Mouse (Mus musculus) spleen, postnatal 4 days (tissue): ENCODE measurements around the gene Nat14.
"Not testable (repeated sequence)": the region's sequence is repeated elsewhere in the genome, so short reads cannot be mapped to it uniquely, and the experiment has no call there.

Experiments
- DNase-seq, 2 experiments: peaks; one replicate each; pipeline ENCODE4 v3.0.0; 2022; ENCODE audit warnings: low spot score in 2 of 2

Gene Nat14

GRCm38 (mm10) chr7:4921824-4922482 lies at the start of gene Nat14:
Gene Nat14 (plus strand): TSS chr7:4922028.
- no peak for DNase-seq

DNA sequence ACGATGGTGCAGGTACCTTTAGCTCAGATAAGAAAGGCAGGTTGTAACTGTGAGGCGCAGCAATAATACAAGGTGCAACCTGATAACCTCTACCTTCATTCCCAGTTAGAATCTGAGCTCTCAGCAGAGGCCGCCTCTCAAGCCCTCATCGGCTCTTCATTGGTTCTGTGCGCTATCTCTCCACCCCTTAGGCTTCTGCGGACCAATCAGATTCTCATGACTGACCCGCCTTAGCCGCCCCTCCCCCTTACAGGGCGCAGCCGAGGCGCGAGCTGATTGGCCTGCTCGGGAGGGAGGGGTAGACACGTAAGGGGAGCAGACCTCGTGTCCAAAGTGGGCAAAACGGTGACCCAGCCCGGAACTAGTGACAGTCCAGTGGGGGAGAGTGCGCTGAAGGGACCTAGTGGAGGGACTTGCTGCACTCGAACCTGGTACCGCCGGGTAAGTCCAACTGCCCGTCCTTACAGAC lies 45.0 kb upstream of the Nat14 start, which contains the start of gene Isoc2a:
TSS of gene Isoc2a (plus strand) at position 401 of the 469 bp plus-strand sequence.
- DNase-seq, result peak; percentile 83 to 86

- no peak for DNase-seq
Observed at GRCm38 (mm10) chr7:4877226-4877625, 44.6 kb upstream of the Nat14 start.

GRCm38 (mm10) chr7:4878186-4878585 lies 43.6 kb upstream of the Nat14 start:
- DNase-seq, result no peak

- not testable (repeated sequence) for DNase-seq
Observed at GRCm38 (mm10) chr7:4879036-4879435, 42.8 kb upstream of the Nat14 start.

DNA sequence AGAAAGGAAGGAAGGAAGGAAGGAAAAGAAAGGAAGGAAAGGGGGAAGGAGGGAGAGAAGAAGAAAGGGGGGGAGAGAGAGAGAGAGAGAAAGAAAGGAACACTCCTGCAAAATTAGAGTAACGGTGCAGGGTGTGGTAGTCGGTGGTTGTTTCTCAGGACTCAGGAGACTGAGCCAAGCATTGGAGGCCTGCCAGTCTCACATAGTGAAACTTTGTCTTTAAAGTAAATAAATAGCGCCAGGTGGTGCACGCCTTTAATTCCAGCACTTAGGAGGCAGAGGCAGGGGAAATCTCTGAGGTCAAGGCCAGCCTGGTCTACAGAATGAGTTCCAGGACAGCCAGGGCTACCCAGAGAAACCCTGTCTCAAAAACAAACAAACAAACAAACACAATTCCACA lies 35.1 kb upstream of the Nat14 start:
- DNase-seq, result no peak

DNA sequence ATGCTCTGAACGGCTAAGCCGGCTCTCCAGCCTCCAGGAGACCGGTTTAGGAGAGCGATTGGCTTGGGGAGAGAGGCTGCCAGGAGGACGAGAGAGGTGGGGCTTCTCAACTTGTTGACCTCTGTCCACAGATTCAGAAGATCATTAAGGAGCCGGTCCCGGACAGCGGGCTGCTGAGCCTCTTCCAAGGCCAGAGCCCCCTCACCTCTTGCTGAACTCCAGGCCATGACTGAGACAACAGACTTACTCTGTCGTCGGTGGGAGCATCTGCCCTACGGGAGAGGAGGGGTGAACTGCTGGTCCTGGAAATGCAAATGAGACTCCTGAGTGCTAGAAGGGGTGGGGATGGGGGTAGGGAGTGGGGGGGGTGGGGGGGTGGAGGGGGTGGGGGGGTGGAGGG lies 26.6 kb upstream of the Nat14 start:
- DNase-seq, result no peak

DNA sequence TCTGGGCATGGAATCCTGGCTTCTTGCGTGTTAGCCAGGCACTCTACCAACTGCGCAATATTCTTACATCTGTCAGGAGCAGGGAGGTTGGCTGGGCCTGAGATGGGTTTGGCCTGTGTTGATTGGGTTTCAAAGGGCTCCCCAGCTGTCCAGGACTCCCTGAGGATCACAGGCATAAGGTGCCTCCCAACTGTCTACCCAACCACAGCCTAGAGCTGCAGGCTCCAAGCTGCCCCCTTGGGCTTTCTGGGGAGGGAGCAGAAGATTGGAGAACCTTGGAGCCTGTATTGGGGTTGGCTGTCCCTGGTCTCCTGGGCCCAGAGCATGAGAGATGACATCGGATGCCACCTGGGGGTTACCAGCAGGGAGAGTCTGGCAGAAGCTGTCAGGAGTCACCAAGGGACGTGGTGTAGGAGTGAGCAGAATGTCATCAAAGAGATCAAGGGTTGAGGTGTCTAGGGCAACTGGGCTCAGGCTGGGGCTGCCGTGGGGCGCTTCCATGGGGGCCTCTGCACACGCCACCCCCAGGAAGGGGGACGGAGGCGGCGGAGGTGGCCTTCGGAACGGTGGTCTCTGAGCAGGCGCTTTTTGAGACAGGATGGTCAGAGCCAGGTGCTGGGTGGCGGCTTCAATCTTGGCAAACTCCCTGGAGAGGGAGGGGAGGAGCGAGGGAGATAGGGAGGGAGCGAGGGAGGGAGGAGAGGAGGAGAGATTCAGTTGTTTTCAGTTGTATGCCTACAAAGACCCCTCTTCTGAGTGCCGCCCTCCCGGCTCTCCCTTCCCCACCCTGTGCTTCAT lies 22.8 kb upstream of the Nat14 start:
- DNase-seq, result no peak

DNA sequence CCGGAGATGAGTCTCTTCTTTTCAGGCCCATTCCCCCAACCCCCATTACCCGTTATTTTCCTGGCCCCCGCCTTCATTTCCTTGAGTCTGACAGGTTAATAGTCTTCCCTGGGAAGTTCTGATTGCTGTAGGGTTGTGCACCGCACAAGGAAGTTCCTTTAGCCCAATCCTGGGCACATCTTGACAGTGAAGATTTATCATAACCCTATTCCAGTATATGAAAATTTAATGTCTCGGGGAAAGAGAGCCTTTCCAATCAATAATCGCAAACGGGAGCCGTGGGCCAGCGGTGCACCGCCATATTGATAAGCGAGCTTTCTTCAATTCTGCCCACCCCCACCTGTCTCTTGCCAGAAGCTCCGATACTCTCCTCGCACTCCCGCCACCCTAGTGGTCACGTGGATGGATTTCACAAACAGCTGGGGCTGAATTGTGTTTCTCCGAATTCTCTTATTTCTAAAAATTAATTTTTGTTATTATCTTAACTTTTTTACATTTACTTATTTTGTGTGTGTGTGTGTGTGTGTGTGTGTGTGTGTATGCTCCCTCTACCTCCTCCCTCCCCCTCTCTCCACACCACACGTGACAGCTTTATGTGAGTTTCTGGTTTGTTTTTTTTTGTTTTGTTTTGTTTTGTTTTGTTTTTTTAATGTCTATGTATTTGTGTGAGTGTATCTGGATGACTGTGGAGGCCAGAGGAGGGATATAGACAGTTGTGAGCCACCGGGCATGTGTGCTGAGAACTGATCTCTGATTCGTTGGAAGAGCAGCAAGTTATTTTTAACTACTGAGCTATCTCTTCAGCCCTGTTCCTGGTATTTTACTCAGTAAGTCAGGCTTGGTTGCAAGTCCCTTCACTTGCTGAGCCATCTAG lies 21.9 kb upstream of the Nat14 start:
- DNase-seq, result no peak

GRCm38 (mm10) chr7:4900523-4900851 lies 21.3 kb upstream of the Nat14 start:
- DNase-seq, result no peak

GRCm38 (mm10) chr7:4901171-4901570 lies 20.7 kb upstream of the Nat14 start:
- peak; percentile 68 to 85 for DNase-seq

GRCm38 (mm10) chr7:4902404-4902803 lies 19.4 kb upstream of the Nat14 start:
- DNase-seq, result no peak

DNA sequence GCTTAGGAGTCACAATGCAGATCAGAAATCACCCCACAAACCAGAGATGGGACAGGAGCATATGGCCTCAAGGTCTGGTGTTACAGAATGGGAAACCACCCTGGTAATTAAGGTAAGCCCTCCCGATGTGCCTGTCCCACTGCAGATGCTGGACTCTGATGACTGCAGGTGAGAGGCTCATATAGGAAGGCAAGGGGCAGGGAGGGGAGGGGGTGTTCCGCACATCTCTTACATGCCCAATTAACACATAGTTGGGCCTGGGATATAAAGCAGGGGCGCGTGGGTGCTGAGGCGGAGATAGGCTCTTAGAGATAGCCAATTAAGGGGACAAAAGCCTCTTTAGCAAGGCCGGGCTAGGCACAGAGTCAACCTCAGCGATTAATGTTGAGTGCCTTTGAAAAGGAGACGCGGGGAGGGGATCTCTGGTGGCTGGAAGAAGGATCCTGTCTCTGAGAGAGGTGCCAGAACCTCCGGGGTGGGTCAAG lies 15.3 kb upstream of the Nat14 start, which contains the start of gene Gm36210:
TSS of gene Gm36210 (minus strand) at position 51 of the 485 bp plus-strand sequence.
- no peak for DNase-seq

DNA sequence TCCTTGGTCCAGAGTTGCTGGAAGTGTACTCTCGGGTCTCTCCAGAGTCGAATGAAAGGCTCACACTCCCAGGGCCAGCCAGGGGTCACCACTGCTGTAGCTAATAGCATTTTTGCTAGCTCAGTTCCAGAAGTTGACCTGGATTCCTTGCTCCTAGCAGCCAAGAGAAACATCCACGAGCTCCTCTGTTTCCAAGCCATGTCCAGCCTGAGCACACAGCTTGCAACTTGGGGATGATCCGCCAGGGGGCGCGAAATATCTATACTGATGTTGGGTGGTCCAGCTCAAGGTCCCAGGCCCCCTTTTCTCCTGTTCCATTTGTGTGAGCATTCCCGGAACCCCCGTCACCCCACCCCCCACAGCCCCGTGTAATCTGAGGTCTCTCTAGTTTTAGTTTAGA lies 10.3 kb upstream of the Nat14 start:
- DNase-seq, result peak; percentile 44 to 79

GRCm38 (mm10) chr7:4912248-4912647 lies 9.6 kb upstream of the Nat14 start:
- DNase-seq, result no peak

DNA sequence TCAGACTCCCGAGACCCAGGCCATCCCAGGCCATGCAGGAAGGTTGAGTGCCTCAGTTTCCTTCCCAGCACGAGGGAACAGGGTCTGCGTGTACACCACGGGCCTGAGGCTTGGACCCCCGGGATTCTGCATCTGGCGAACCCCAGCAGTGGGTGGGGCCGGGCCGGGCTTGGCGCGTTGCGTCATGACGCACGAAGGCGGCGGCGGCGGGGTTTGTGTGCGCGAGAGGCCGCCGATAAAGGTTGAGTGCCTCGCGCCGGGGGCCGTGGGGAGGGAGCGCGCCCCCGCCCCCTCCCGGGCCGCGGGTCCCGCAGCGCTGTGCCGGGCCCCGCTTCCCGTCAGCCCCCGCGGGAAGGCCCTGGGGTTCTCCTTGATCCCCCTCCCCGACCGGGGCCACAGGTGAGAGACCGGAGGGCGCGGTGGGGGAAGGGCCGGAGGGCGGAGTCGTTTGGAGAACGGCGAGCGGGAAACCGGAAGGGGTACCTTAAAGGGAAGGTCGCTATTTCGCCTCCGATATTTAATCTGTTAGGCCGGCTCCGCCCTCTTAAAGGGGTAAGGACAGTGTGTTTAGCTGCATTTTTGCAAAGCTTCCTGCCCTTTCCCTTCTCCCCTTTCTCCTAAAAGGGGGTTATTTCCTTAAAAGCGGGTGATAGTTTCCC lies 6.7 kb upstream of the Nat14 start, which contains the start of gene Zfp628:
TSS of gene Zfp628 (plus strand) at position 211 of the 659 bp plus-strand sequence.
- DNase-seq, result peak; percentile 92 to 97

DNA sequence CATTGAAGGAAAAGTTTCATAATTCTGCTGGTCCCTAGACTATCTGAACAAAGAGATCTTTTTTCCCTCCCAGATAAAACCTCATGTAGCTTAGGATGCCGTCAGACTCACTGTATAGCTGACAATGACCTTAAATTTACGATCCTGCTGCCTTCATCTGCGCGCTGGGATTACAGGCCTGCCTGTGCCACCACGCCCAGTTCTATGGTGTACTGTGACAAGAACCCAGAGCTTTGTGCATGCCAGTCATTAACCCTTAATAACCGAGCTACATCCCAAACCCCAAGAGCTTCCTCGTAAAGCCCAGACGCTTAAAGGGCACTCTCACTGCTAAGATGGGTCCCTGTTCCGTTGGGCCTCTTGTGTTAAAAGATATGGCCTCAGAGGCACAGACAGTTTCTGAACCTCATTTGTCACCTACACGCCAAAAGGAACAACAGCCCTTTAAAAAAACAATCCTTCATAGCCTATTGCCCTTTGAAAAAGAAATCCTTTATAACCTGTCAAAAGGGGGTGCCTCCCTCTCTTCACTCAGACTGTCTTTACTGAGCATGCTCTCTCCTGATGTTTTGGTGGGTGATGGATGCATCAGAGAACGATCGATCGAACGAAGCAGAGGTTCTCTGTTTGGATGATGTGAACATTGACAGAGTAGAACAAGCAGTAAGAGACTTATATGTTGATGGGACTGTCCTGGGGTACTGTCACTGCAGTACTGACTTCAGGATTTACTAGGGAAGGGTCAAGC lies 6.0 kb upstream of the Nat14 start:
- peak in 1 of 2 experiments; percentile 67 for DNase-seq

GRCm38 (mm10) chr7:4917494-4917893 lies 4.3 kb upstream of the Nat14 start:
- no peak for DNase-seq

GRCm38 (mm10) chr7:4918681-4919080 lies 3.1 kb upstream of the Nat14 start:
- DNase-seq, result peak in 1 of 2 experiments; percentile 65

DNA sequence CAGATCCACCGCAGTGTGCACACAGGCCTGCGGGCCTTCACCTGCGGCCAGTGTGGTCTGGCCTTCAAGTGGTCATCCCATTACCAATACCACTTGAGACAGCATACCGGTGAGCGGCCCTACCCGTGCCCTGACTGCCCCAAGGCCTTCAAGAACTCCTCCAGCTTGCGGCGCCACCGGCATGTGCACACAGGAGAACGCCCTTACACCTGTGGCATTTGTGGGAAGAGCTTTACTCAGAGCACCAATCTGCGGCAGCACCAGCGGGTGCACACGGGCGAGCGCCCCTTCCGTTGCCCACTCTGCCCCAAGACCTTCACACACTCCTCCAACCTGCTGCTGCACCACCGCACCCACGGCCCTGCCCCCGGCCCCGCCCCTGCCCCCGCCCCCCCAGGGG lies 2.7 kb upstream of the Nat14 start:
- DNase-seq, result no peak

DNA sequence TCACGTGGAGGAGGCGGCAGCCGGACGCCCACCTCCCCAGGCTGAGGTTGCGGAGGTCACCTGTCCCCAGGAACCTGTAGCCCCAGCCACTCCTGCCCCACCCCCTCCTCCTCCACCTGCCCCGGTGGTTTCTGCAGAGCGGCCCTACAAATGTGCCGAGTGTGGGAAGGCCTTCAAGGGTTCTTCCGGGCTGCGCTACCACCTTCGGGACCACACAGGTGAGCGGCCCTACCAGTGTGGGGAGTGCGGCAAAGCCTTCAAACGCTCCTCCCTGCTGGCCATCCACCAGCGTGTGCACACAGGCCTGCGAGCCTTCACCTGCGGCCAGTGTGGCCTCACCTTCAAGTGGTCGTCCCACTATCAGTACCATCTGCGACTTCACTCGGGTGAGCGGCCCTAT lies 1.9 kb upstream of the Nat14 start:
- no peak for DNase-seq
